Mouse (Mus musculus): ENCODE measurements around the gene Pak1ip1.
"Not testable (repeated sequence)": the region's sequence is repeated elsewhere in the genome, so short reads cannot be mapped to it uniquely, and the experiment has no call there.

GRCm38 (mm10) chr13:40998537-40998936 is 2.3 kb upstream of the Pak1ip1 start:
- not testable (repeated sequence) for TF ChIP-seq CTCF (conservative IDR thresholded peaks at IDR 0.05; ENCODE audit: low read length); POU5F1 (IDR thresholded peaks at IDR 0.05; ENCODE audit: borderline replicate concordance, low read length); NANOG (IDR thresholded peaks at IDR 0.05; ENCODE audit: borderline replicate concordance, low read length)

Measured in E14TG2a.4 (cell line).